Comparison of ENCODE assay signal across 10 mouse cellular contexts in genomic region chr16:57421680-57422417, GRCm38 (mm10).
DNase-seq lines count a peak whose midpoint lies in the region; ATAC-seq and TF ChIP-seq lines count a peak whose summit lies in the region.
"Had no signal": no experiment of that assay in that cellular context is flagged by ENCODE, and none has a peak within 500 bp of the region (broad histone marks: within the 10 kb centered on the region; RNA-seq: fewer than 3 reads in every experiment).

No protein-coding gene starts in this region.

- TF ChIP-seq CTCF in lung, embryonic 14.5 days (IDR thresholded peaks at IDR 0.05; ENCODE audit: low read depth), result no peak

- DNase-seq in adrenal gland, adult (ENCODE audit: inconsistent age in 2 of 2, low spot score in 1 of 2), result peak; percentile 28 to 72
- no peak for DNase-seq in adrenal gland, adult 8-10 months
- DNase-seq in lung, embryonic 14.5 days, result no peak
- no peak for DNase-seq in lung, adult 18-20 months
- DNase-seq in intestine, embryonic 14.5 days (ENCODE audit: low spot score), result no peak
- DNase-seq in Muller cell, postnatal 12 days (ENCODE audit: inconsistent ontology term), result no peak
- no peak for DNase-seq in frontal cortex, postnatal 36 days (ENCODE audit: low spot score in 2 of 2)
- DNase-seq: gastrocnemius, postnatal 36 days had no signal

- H3K4me2 ChIP-seq in lung, embryonic 14.5 days, result no peak overlapping the region
- no peak overlapping the region for H3K4me2 ChIP-seq in intestine, embryonic 14.5 days (ENCODE audit: low read length)
- no peak overlapping the region; the same call in 1 of the 2 replicates for H3K4me2 ChIP-seq in neural tube, embryonic 15.5 days
- H3K4me2 ChIP-seq: liver, embryonic 15.5 days had no signal

- H3K4me3 ChIP-seq in lung, embryonic 14.5 days (ENCODE audit: low read depth, low read length), result no peak overlapping the region
- H3K4me3 ChIP-seq in intestine, embryonic 14.5 days (ENCODE audit: low read depth, low read length), result no peak overlapping the region
- no peak overlapping the region for H3K4me3 ChIP-seq in neural tube, embryonic 15.5 days (replicated peaks)
- H3K4me3 ChIP-seq: liver, embryonic 15.5 days had no signal

- H3K27ac ChIP-seq in lung, embryonic 14.5 days (ENCODE audit: low read depth), result peak overlapping the region; percentile 33; the same call in 1 of the 2 replicates
- peak overlapping the region; percentile 78 for H3K27ac ChIP-seq in intestine, embryonic 14.5 days (ENCODE audit: low read depth)
- H3K27ac ChIP-seq in neural tube, embryonic 15.5 days (replicated peaks), result peak overlapping the region; percentile 39; the same call in 1 of the 2 replicates
- H3K27ac ChIP-seq: liver, embryonic 15.5 days had no signal

- H3K9me3 ChIP-seq in lung, embryonic 14.5 days (ENCODE audit: low read depth, low read length), result no peaks in the 10 kb centered on the region
- H3K9me3 ChIP-seq in intestine, embryonic 14.5 days (ENCODE audit: control insufficient read depth, low read length), result no peaks in the 10 kb centered on the region
- H3K9me3 ChIP-seq in neural tube, embryonic 15.5 days (replicated peaks), result no peaks in the 10 kb centered on the region
- H3K9me3 ChIP-seq: liver, embryonic 15.5 days had no signal

- H3K9ac ChIP-seq in lung, embryonic 14.5 days, result no peak overlapping the region
- H3K9ac ChIP-seq in intestine, embryonic 14.5 days (ENCODE audit: low read length), result no peak overlapping the region
- H3K9ac ChIP-seq in neural tube, embryonic 15.5 days (replicated peaks), result no peak overlapping the region
- H3K9ac ChIP-seq: liver, embryonic 15.5 days had no signal

- WGBS in lung, embryonic 14.5 days, result 51% methylated on average over 7 of the region's 7 CpGs
- 46% methylated on average over 7 of the region's 7 CpGs for WGBS in intestine, embryonic 14.5 days
- WGBS in neural tube, embryonic 15.5 days, result 39% methylated on average over 7 of the region's 7 CpGs

- ATAC-seq in lung, embryonic 14.5 days (ENCODE audit: insufficient read depth), result no peak; the same call in 1 of the 2 replicates
- ATAC-seq in intestine, embryonic 14.5 days (replicated peaks; ENCODE audit: low FRiP score, low TSS enrichment, low read depth), result no peak
- peak; percentile 76 for ATAC-seq in neural tube, embryonic 15.5 days (ENCODE audit: low FRiP score)

- peaks cover 27% of the 10 kb centered on the region for H3K4me1 ChIP-seq in lung, embryonic 14.5 days (ENCODE audit: insufficient read depth)
- peaks cover 35% of the 10 kb centered on the region for H3K4me1 ChIP-seq in intestine, embryonic 14.5 days (replicated peaks; ENCODE audit: control insufficient read depth, insufficient read depth, low read length)
- peaks cover 25% of the 10 kb centered on the region for H3K4me1 ChIP-seq in neural tube, embryonic 15.5 days
- H3K4me1 ChIP-seq: liver, embryonic 15.5 days had no signal

- no peaks in the 10 kb centered on the region for H3K27me3 ChIP-seq in lung, embryonic 14.5 days (ENCODE audit: insufficient read depth, low read length)
- H3K27me3 ChIP-seq in intestine, embryonic 14.5 days (replicated peaks; ENCODE audit: control insufficient read depth, insufficient read depth, low read length), result no peaks in the 10 kb centered on the region
- no peaks in the 10 kb centered on the region for H3K27me3 ChIP-seq in neural tube, embryonic 15.5 days (replicated peaks)
- H3K27me3 ChIP-seq: liver, embryonic 15.5 days had no signal

- no peaks in the 10 kb centered on the region for H3K36me3 ChIP-seq in lung, embryonic 14.5 days (ENCODE audit: insufficient read depth)
- H3K36me3 ChIP-seq in intestine, embryonic 14.5 days (ENCODE audit: control insufficient read depth, insufficient read depth, low read length), result no peaks in the 10 kb centered on the region
- H3K36me3 ChIP-seq in neural tube, embryonic 15.5 days, result no peaks in the 10 kb centered on the region
- H3K36me3 ChIP-seq: liver, embryonic 15.5 days had no signal

Comparison
In these comparisons a context has a peak if more than half of its experiments do, and no peak if none do; other contexts are left out.
1. DNase-seq: peak in adrenal gland, adult (2 of 2); none in adrenal gland, adult 8-10 months (single experiment), lung, embryonic 14.5 days (single experiment), lung, adult 18-20 months (0 of 2), intestine, embryonic 14.5 days (single experiment), Muller cell, postnatal 12 days (single experiment) and frontal cortex, postnatal 36 days (0 of 2).
2. Peak in every context shown above with its lines, with median percentiles within 50 percentile points of each other: H3K27ac ChIP-seq.